Mouse (Mus musculus): ENCODE data around the gene Copz1. TPM values are rescaled to one million over a fixed set of nuclear protein-coding genes. Genes with fewer than 3 reads are reported as not detected.

The Copz1 gene
- polyA plus RNA-seq, 1 experiment from 2014 or later = 253 TPM

DNA sequence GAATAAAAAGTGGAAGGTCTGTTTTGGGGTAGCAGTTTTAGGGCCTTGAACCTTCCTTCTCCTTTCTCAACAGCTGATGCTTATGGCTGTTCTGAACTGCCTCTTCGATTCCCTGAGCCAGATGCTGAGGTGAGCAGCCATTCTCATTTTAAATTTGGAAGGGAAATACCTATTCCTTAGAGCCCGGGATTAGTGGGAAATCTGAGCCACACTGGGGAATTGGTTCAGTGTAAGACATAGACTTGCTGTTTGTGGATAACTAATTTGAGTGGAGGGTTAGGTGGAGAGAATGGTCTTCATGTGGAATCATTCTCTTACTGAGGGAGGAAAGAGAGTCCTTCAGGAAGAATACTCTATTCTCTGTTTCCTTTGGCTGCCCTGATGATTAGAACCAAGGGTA is 22.1 kb downstream of the Copz1 start:
- H3K27ac ChIP-seq (ENCODE audit: low read depth, low read length) = no peak overlapping the region; the same call in 1 of the 2 replicates
- no peak overlapping the region for H3K9ac ChIP-seq (ENCODE audit: low read depth, low read length)
- H3K9me3 ChIP-seq (ENCODE audit: control insufficient read depth) = no peaks in the 10 kb centered on the region
- no peak overlapping the region for H3K4me2 ChIP-seq (replicated peaks; ENCODE audit: low read depth)
- no peak overlapping the region for H3K4me3 ChIP-seq (ENCODE audit: low read depth, low read length)
- no peak for TF ChIP-seq CTCF (IDR thresholded peaks at IDR 0.05; ENCODE audit: low read depth)
- 85% methylated on average over 2 of the region's 2 CpGs for WGBS
- peaks cover 78% of the 10 kb centered on the region for H3K36me3 ChIP-seq (ENCODE audit: control insufficient read depth, insufficient read depth)
- H3K27me3 ChIP-seq (replicated peaks; ENCODE audit: control insufficient read depth, insufficient read depth, low read length) = no peaks in the 10 kb centered on the region
- H3K4me1 ChIP-seq (replicated peaks; ENCODE audit: control insufficient read depth, insufficient read depth, low read length) = no peaks in the 10 kb centered on the region
- no peak for ATAC-seq

DNA sequence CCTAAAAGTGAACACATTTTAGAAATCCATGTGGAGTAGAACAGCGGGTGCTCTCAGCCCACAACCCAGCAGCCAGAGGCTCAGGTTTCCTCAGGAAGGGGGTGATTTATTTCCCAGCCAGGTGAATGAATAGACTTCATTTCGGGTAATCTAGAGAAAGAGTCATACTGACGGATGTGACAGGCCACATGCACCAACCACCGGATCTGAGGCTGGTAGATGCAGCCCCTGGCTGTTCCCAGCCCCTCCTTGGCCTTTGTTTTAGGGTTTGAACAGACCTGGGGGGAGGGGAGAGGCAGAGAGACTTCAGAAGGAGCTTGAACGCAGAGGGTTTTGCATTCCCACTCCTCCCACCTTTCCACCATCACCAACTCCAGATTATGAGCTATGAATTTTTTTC is 23.3 kb downstream of the Copz1 start:
- H3K4me1 ChIP-seq (replicated peaks; ENCODE audit: control insufficient read depth, insufficient read depth, low read length) = no peaks in the 10 kb centered on the region; the same call in 1 of the 2 replicates
- TF ChIP-seq CTCF (IDR thresholded peaks at IDR 0.05; ENCODE audit: low read depth) = no peak

DNA sequence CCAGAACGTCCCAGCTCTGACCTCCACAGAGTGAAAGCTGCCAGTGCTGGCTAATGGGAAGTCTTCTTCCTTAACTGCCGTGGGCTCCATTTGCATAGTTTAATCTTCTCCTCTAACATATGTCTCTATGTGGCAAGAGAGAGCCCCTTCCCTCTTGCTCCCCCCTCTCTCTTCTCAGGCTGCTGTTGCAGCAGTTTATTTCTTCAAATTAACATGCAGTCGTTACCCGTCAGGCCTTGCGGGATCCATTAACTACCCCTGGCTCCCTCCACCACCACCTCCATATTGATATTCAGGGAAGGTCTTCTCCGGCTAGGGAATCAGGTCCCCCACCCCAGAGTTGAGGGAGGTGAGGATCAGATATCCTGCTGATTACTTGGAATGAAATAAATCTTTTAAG is 24.8 kb downstream of the Copz1 start:
- Histone ChIP-seq H3K4me2 (replicated peaks; ENCODE audit: low read depth) (no peak overlapping the region), H3K4me1 (replicated peaks; ENCODE audit: control insufficient read depth, insufficient read depth, low read length) (peaks cover 3% of the 10 kb centered on the region; the same call in 1 of the 2 replicates), H3K27ac (ENCODE audit: low read depth, low read length) (no peak overlapping the region), H3K4me3 (ENCODE audit: low read depth, low read length) (no peak overlapping the region), H3K36me3 (ENCODE audit: control insufficient read depth, insufficient read depth) (peaks cover 63% of the 10 kb centered on the region), H3K9ac (ENCODE audit: low read depth, low read length) (no peak overlapping the region), H3K9me3 (ENCODE audit: control insufficient read depth) (no peaks in the 10 kb centered on the region), H3K27me3 (replicated peaks; ENCODE audit: control insufficient read depth, insufficient read depth, low read length) (no peaks in the 10 kb centered on the region)
- no peak for TF ChIP-seq CTCF (IDR thresholded peaks at IDR 0.05; ENCODE audit: low read depth)
- WGBS = 79% methylated on average over 6 of the region's 6 CpGs
- ATAC-seq = no peak

More for the DNA sequence above, 23.3 kb downstream of the Copz1 start:
- Histone ChIP-seq H3K4me3 (ENCODE audit: low read depth, low read length) (no peak overlapping the region), H3K36me3 (ENCODE audit: control insufficient read depth, insufficient read depth) (peaks cover 73% of the 10 kb centered on the region), H3K27me3 (replicated peaks; ENCODE audit: control insufficient read depth, insufficient read depth, low read length) (no peaks in the 10 kb centered on the region), H3K4me2 (replicated peaks; ENCODE audit: low read depth) (no peak overlapping the region), H3K9me3 (ENCODE audit: control insufficient read depth) (no peaks in the 10 kb centered on the region), H3K9ac (ENCODE audit: low read depth, low read length) (no peak overlapping the region), H3K27ac (ENCODE audit: low read depth, low read length) (no peak overlapping the region)
- 36% methylated on average over 5 of the region's 5 CpGs for WGBS
- no peak for ATAC-seq

DNA sequence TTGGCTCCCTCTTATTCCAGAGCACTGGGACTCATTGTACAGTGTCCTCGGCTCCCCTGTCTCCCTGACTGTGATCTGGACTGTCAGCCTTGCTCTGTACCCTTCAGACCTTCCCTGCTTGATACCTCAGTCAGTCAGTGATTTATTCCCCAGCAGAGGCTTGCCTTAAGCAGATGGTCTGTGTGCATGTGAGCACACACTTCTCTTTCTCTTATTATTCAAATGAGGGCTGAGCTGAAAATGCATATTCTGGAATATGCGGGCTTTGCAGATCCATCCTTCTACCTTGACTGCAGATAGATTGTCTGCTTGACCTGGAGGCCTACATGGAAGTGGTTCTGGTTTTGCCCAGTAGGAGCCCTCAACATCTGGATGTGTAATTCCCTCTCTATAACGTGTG is 25.5 kb downstream of the Copz1 start:
- TF ChIP-seq CTCF (IDR thresholded peaks at IDR 0.05; ENCODE audit: low read depth) = no peak
- H3K9ac ChIP-seq (ENCODE audit: low read depth, low read length) = no peak overlapping the region
- H3K4me2 ChIP-seq (replicated peaks; ENCODE audit: low read depth) = no peak overlapping the region
- H3K27ac ChIP-seq (ENCODE audit: low read depth, low read length) = no peak overlapping the region
- H3K4me3 ChIP-seq (ENCODE audit: low read depth, low read length) = no peak overlapping the region
- no peak for ATAC-seq
- H3K4me1 ChIP-seq (replicated peaks; ENCODE audit: control insufficient read depth, insufficient read depth, low read length) = peaks cover 3% of the 10 kb centered on the region; the same call in 1 of the 2 replicates
- H3K9me3 ChIP-seq (ENCODE audit: control insufficient read depth) = no peaks in the 10 kb centered on the region
- H3K27me3 ChIP-seq (replicated peaks; ENCODE audit: control insufficient read depth, insufficient read depth, low read length) = no peaks in the 10 kb centered on the region
- WGBS = 84% methylated on average over 3 of the region's 3 CpGs
- H3K36me3 ChIP-seq (ENCODE audit: control insufficient read depth, insufficient read depth) = peaks cover 56% of the 10 kb centered on the region

DNA sequence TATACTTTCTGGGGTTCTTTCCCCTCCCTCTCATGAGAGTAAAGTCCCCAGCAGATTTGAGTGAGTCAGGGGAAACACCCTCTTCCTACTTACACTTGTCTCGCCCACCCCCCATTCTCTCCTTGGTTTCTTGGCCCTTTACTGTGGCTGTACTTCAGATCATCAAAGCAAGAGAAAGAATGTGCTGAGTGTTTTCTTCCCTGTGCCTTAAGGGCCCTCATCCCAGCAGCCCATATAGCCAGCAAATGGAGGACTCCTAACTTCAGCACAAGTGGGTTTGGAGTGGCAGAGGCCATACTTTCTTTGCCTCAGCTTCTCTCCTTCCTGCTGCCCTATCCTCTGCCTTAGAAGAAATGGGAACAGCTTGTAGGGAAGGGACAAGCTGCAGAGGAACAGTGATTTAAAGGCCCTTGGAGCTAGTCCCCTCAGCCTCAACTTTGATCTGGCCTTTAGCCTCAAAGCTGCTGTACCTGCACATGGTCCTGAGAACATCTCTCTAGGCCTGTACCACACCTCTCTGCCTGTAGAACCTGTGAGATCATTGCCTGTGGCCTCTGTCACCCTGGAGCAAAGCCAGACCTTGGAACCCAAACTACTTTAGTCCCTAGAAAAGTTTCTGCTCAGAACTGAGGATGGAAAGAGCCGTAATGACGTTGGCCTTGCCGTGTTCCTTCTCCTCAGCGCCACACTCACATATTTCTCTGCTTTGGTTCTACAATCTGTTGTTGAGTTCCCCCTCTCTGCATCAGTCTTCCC is 26.5 kb downstream of the Copz1 start:
- H3K4me1 ChIP-seq (replicated peaks; ENCODE audit: control insufficient read depth, insufficient read depth, low read length) = peaks cover 3% of the 10 kb centered on the region; the same call in 1 of the 2 replicates

DNA sequence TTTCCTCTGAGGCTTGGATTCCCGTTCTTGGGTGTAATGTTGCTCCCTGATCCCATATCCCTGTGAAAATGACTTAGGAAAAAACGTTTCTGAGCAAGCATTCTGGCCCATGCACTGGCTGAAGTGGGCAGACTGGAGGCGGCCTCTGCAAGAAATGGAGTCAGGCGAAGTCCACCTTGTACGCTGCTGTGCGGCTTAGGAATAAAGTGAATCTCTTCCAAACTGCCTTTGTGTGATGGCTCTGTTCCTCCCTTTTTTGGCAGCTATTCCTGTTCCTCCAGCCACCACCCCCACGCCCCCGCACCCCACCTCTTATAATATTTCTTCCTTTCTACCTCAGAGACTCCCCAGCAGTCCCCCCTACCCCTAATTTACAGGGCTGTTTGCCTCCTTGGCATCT is 27.1 kb downstream of the Copz1 start:
- Histone ChIP-seq H3K36me3 (ENCODE audit: control insufficient read depth, insufficient read depth) (peaks cover 46% of the 10 kb centered on the region), H3K4me1 (replicated peaks; ENCODE audit: control insufficient read depth, insufficient read depth, low read length) (peaks cover 7% of the 10 kb centered on the region), H3K9me3 (ENCODE audit: control insufficient read depth) (no peaks in the 10 kb centered on the region), H3K27me3 (replicated peaks; ENCODE audit: control insufficient read depth, insufficient read depth, low read length) (no peaks in the 10 kb centered on the region), H3K9ac (ENCODE audit: low read depth, low read length) (no peak overlapping the region), H3K27ac (ENCODE audit: low read depth, low read length) (peak overlapping the region; percentile 1; the same call in 1 of the 2 replicates), H3K4me3 (ENCODE audit: low read depth, low read length) (no peak overlapping the region), H3K4me2 (replicated peaks; ENCODE audit: low read depth) (no peak overlapping the region)
- WGBS = 68% methylated on average over 8 of the region's 8 CpGs
- TF ChIP-seq CTCF (IDR thresholded peaks at IDR 0.05; ENCODE audit: low read depth) = no peak
- no peak for ATAC-seq

More for the DNA sequence above, 26.5 kb downstream of the Copz1 start:
- Histone ChIP-seq H3K27me3 (replicated peaks; ENCODE audit: control insufficient read depth, insufficient read depth, low read length) (no peaks in the 10 kb centered on the region), H3K4me3 (ENCODE audit: low read depth, low read length) (no peak overlapping the region), H3K9me3 (ENCODE audit: control insufficient read depth) (no peaks in the 10 kb centered on the region), H3K4me2 (replicated peaks; ENCODE audit: low read depth) (no peak overlapping the region), H3K9ac (ENCODE audit: low read depth, low read length) (no peak overlapping the region), H3K36me3 (ENCODE audit: control insufficient read depth, insufficient read depth) (peaks cover 46% of the 10 kb centered on the region), H3K27ac (ENCODE audit: low read depth, low read length) (0 out of 2 replicates have a peak overlapping the region, but pooled peaks have one; percentile 15)
- no peak for TF ChIP-seq CTCF (IDR thresholded peaks at IDR 0.05; ENCODE audit: low read depth)
- WGBS = 80% methylated on average over 5 of the region's 5 CpGs
- no peak for ATAC-seq
